ENCODE assay signal across 19 mouse cellular contexts in genomic region chr3:89549488-89549887, GRCm38 (mm10). TPM values are rescaled to one million over a fixed set of nuclear protein-coding genes. Genes with fewer than 3 reads are reported as not detected.
DNase-seq lines count a peak whose midpoint lies in the region; ATAC-seq and TF ChIP-seq lines count a peak whose summit lies in the region.
"Had no signal": no experiment of that assay in that cellular context is flagged by ENCODE, and none has a peak within 500 bp of the region (broad histone marks: within the 10 kb centered on the region; RNA-seq: fewer than 3 reads in every experiment).

No protein-coding gene starts in this region.

- H3K4me1 ChIP-seq in heart, embryonic 12.5 days (replicated peaks), result no peaks in the 10 kb centered on the region
- H3K4me1 ChIP-seq in CH12.LX (ENCODE audit: control insufficient read depth in 1 of 2, insufficient read depth in 2 of 2), result peaks cover 2 to 47% of the 10 kb centered on the region in 2 experiments; a peak in 3 of 4 replicates
- H3K4me1 ChIP-seq in kidney, postnatal 0 days (replicated peaks; ENCODE audit: insufficient read depth, low read length), result no peaks in the 10 kb centered on the region
- peaks cover 8% of the 10 kb centered on the region; the same call in 1 of the 2 replicates for H3K4me1 ChIP-seq in forebrain, embryonic 13.5 days

- no peak overlapping the region for H3K9ac ChIP-seq in heart, embryonic 12.5 days
- no peak overlapping the region for H3K9ac ChIP-seq in CH12.LX (ENCODE audit: insufficient read depth, low read depth)
- H3K9ac ChIP-seq in kidney, postnatal 0 days (ENCODE audit: low read depth, low read length), result no peak overlapping the region
- no peak overlapping the region for H3K9ac ChIP-seq in forebrain, embryonic 13.5 days
- H3K9ac ChIP-seq: embryonic facial prominence, embryonic 15.5 days; heart, embryonic 13.5 days; hindbrain, embryonic 12.5 days; intestine, embryonic 15.5 days; limb, embryonic 15.5 days; liver, postnatal 0 days; neural tube, embryonic 12.5 days had no signal

- no peaks in the 10 kb centered on the region for H3K36me3 ChIP-seq in heart, embryonic 12.5 days
- H3K36me3 ChIP-seq in CH12.LX (replicated peaks in 1 of 2; ENCODE audit: control insufficient read depth in 1 of 2, insufficient read depth in 1 of 2, low read length in 1 of 2), result no peaks in the 10 kb centered on the region
- no peaks in the 10 kb centered on the region for H3K36me3 ChIP-seq in kidney, postnatal 0 days (ENCODE audit: insufficient read depth, low read length)
- H3K36me3 ChIP-seq in forebrain, embryonic 13.5 days (ENCODE audit: poor library complexity, severe bottlenecking), result no peaks in the 10 kb centered on the region
- H3K36me3 ChIP-seq: embryonic facial prominence, embryonic 15.5 days; heart, embryonic 13.5 days; hindbrain, embryonic 12.5 days; intestine, embryonic 15.5 days; limb, embryonic 15.5 days; neural tube, embryonic 12.5 days had no signal

- DNase-seq in heart, postnatal 10 days, result peak; percentile 40 to 62
- DNase-seq in CH12.LX (ENCODE audit: extremely low read depth), result peak; percentile 17
- peak; percentile 17 for DNase-seq in kidney, postnatal 0 days (ENCODE audit: low spot score)
- DNase-seq in thymus, postnatal 25 days, result no peak
- DNase-seq: adrenal gland, adult 2 months; cerebellum, adult 11 months; liver, postnatal 0 days; thymus, adult 2 months had no signal

- TF ChIP-seq CTCF in CH12.LX (conservative IDR thresholded peaks at IDR 0.05 in 1 of 2, IDR thresholded peaks at IDR 0.05 in 1 of 2; ENCODE audit: low read depth in 2 of 2, low read length in 2 of 2), result no peak
- TF ChIP-seq CTCF in kidney, postnatal 0 days (IDR thresholded peaks at IDR 0.05; ENCODE audit: low read depth), result no peak

- no peak overlapping the region for H3K27ac ChIP-seq in heart, embryonic 12.5 days (ENCODE audit: poor library complexity, severe bottlenecking)
- H3K27ac ChIP-seq in CH12.LX (ENCODE audit: insufficient read depth, low read depth), result no peak overlapping the region
- H3K27ac ChIP-seq in kidney, postnatal 0 days, result no peak overlapping the region
- H3K27ac ChIP-seq in forebrain, embryonic 13.5 days, result no peak overlapping the region
- H3K27ac ChIP-seq: embryonic facial prominence, embryonic 15.5 days; heart, embryonic 13.5 days; hindbrain, embryonic 12.5 days; intestine, embryonic 15.5 days; limb, embryonic 15.5 days; neural tube, embryonic 12.5 days had no signal

- intact Hi-C loops in heart, postnatal 10 days (cut with DNase I), result no loop called here

- dilution Hi-C loops in CH12.LX (cut with MboI; ENCODE audit: extremely low pct_ligation_motif_present, extremely low pct_unique_long_range_greater_than_20kb, low sequenced_read_pairs), result no loop called here

- H3K27me3 ChIP-seq in heart, embryonic 12.5 days (replicated peaks), result peaks cover 6% of the 10 kb centered on the region; the same call in 1 of the 2 replicates
- no peaks in the 10 kb centered on the region for H3K27me3 ChIP-seq in CH12.LX (replicated peaks)
- H3K27me3 ChIP-seq in kidney, postnatal 0 days (ENCODE audit: insufficient read depth, low read length), result no peaks in the 10 kb centered on the region
- no peaks in the 10 kb centered on the region for H3K27me3 ChIP-seq in forebrain, embryonic 13.5 days
- H3K27me3 ChIP-seq: embryonic facial prominence, embryonic 15.5 days; heart, embryonic 13.5 days; hindbrain, embryonic 12.5 days; intestine, embryonic 15.5 days; limb, embryonic 15.5 days; neural tube, embryonic 12.5 days had no signal

- ATAC-seq in heart, embryonic 12.5 days (ENCODE audit: insufficient number of reproducible peaks, low FRiP score), result no peak
- ATAC-seq in kidney, postnatal 0 days (replicated peaks; ENCODE audit: low FRiP score, low read depth), result no peak
- 0 out of 2 replicates have a peak, but pooled peaks have one; percentile 17 for ATAC-seq in megakaryocyte progenitor cell, adult 5-6 weeks (replicated peaks; ENCODE audit: poor library complexity)
- ATAC-seq in forebrain, embryonic 13.5 days, result no peak
- ATAC-seq: intestine, embryonic 15.5 days; liver, postnatal 0 days had no signal

- no peaks in the 10 kb centered on the region for H3K79me2 ChIP-seq in CH12.LX (replicated peaks; ENCODE audit: control insufficient read depth, extremely low read depth, insufficient read depth, poor library complexity, severe bottlenecking)

- no peak for TF ChIP-seq POLR2A in CH12.LX (IDR thresholded peaks at IDR 0.05; ENCODE audit: low read depth, low read length)

- in situ Hi-C loops in CH12.LX (cut with MboI; ENCODE audit: low pct_ligation_motif_present, low pct_unique_long_range_greater_than_20kb, low sequenced_read_pairs), result no loop called here

- no peak for TF ChIP-seq EP300 in CH12.LX (IDR thresholded peaks at IDR 0.05; ENCODE audit: low read length)

- H3K9me3 ChIP-seq in heart, embryonic 12.5 days (replicated peaks), result peaks cover 5% of the 10 kb centered on the region; the same call in 1 of the 2 replicates
- H3K9me3 ChIP-seq in CH12.LX (replicated peaks; ENCODE audit: low read length), result no peaks in the 10 kb centered on the region
- H3K9me3 ChIP-seq in kidney, postnatal 0 days (replicated peaks; ENCODE audit: low read length), result no peaks in the 10 kb centered on the region
- 0 out of 2 replicates have a peak, but pooled peaks cover 5% of the 10 kb centered on the region for H3K9me3 ChIP-seq in forebrain, embryonic 13.5 days (replicated peaks)
- H3K9me3 ChIP-seq: embryonic facial prominence, embryonic 15.5 days; heart, embryonic 13.5 days; hindbrain, embryonic 12.5 days; limb, embryonic 15.5 days; neural tube, embryonic 12.5 days had no signal

- 37% methylated on average over 4 of the region's 4 CpGs for WGBS in heart, embryonic 12.5 days
- WGBS in kidney, postnatal 0 days, result 29% methylated on average over 4 of the region's 4 CpGs
- 70% methylated on average over 4 of the region's 4 CpGs for WGBS in forebrain, embryonic 13.5 days

- H3K4me2 ChIP-seq in heart, embryonic 12.5 days, result no peak overlapping the region
- no peak overlapping the region for H3K4me2 ChIP-seq in CH12.LX (ENCODE audit: insufficient read depth, low read depth, poor library complexity, severe bottlenecking)
- H3K4me2 ChIP-seq in kidney, postnatal 0 days (ENCODE audit: low read length), result no peak overlapping the region
- H3K4me2 ChIP-seq in forebrain, embryonic 13.5 days, result no peak overlapping the region
- H3K4me2 ChIP-seq: embryonic facial prominence, embryonic 15.5 days; heart, embryonic 13.5 days; hindbrain, embryonic 12.5 days; intestine, embryonic 15.5 days; limb, embryonic 15.5 days; neural tube, embryonic 12.5 days had no signal

- no peak overlapping the region for H3K4me3 ChIP-seq in heart, embryonic 12.5 days
- no peak overlapping the region for H3K4me3 ChIP-seq in CH12.LX (replicated peaks in 1 of 3; ENCODE audit: low read depth in 2 of 3, low read length in 2 of 3, poor library complexity in 1 of 3)
- no peak overlapping the region for H3K4me3 ChIP-seq in kidney, postnatal 0 days (replicated peaks; ENCODE audit: low read depth, low read length)
- no peak overlapping the region for H3K4me3 ChIP-seq in forebrain, embryonic 13.5 days
- H3K4me3 ChIP-seq: embryonic facial prominence, embryonic 15.5 days; heart, embryonic 13.5 days; hindbrain, embryonic 12.5 days; intestine, embryonic 15.5 days; limb, embryonic 15.5 days; neural tube, embryonic 12.5 days had no signal

- TF ChIP-seq RAD21 in CH12.LX (IDR thresholded peaks at IDR 0.05; ENCODE audit: low read depth, low read length), result no peak

TF ChIP-seq in CH12.LX, 34 proteins besides CTCF, POLR2A, EP300 and RAD21:
- TF ChIP-seq ETS1 (conservative IDR thresholded peaks at IDR 0.05; ENCODE audit: low read depth, low read length), result peak; percentile 29; the same call in 1 of the 2 replicates
- no peak for TF ChIP-seq HCFC1 (IDR thresholded peaks at IDR 0.05; ENCODE audit: low read depth, low read length)

RNA-seq across cellular contexts. Expression of gene Kcnn3, which starts 29.5 kb away (rescaled TPM):
- 1 to 10 TPM; 7.4 to 8.8 TPM for total RNA-seq in heart, postnatal 10 days (2021)
- 1.4 and 1.5 TPM in 2 replicates for polyA plus RNA-seq in heart, embryonic 12.5 days (2016; fragmentation: Nextera tagmentation; extraction: Ambion mirVana)
- total RNA-seq in CH12.LX (2012; rRNA removed) (not detected in 2 replicates), CH12.LX (2014; rRNA removed) (not detected in 2 replicates)
- 0.06 TPM in 1 of 2 replicates, not detected in the other for polyA plus RNA-seq in CH12.LX (2012; ENCODE audit: insufficient read length, low read depth)
- polyA plus RNA-seq in kidney, postnatal 0 days (2015; fragmentation: Nextera tagmentation; extraction: Ambion mirVana), result 1.4 and 1.6 TPM in 2 replicates
- not detected in 2 replicates for total RNA-seq in megakaryocyte progenitor cell, adult 5-6 weeks (2015)
- 0.03 TPM in 1 of 2 replicates, not detected in the other for total RNA-seq in megakaryocyte progenitor cell, adult 5-6 weeks (2017)
- 3.5 and 4.3 TPM in 2 replicates for polyA plus RNA-seq in forebrain, embryonic 13.5 days (2015; fragmentation: Nextera tagmentation; extraction: Ambion mirVana)
- total RNA-seq: common myeloid progenitor, adult 5-6 weeks; megakaryocyte-erythroid progenitor cell, adult 5-6 weeks had no signal
